18 mouse cellular contexts compared by ENCODE assay signal in the genomic region with DNA sequence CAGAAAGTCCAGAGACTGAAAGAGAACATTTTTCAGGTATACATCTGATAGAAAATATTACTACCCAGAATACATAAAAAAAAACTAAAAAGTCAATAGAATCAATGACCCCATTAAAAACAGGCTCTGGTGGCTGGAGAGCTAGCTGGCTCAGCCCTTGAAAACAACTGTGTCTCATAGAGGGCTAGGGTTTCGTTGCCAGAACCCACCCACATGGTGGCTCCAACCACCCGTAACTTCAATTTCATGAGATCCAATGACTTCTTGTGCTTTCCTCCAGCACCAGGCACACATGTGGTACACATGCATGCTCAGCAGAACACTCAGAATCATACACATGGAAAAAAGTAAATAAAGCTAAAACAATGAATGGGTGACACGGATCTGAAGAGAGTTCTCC.
DNase-seq lines count a peak whose midpoint lies in the region; TF ChIP-seq lines count a peak whose summit lies in the region.
"Had no signal": no experiment of that assay in that cellular context is flagged by ENCODE, and none has a peak within 500 bp of the region (broad histone marks: within the 10 kb centered on the region; RNA-seq: fewer than 3 reads in every experiment).

No protein-coding gene starts in this region.

- no peaks in the 10 kb centered on the region for H3K4me1 ChIP-seq in heart, embryonic 10.5 days
- no peaks in the 10 kb centered on the region for H3K4me1 ChIP-seq in cerebellum, adult 2 months (ENCODE audit: control insufficient read depth, insufficient read depth, low read length)
- H3K4me1 ChIP-seq: forebrain, embryonic 12.5 days; heart, embryonic 15.5 days; hindbrain, embryonic 13.5 days had no signal

- peak; percentile 30 for DNase-seq in gastrocnemius, adult 2 months
- DNase-seq in gastrocnemius, postnatal 4 days (ENCODE audit: low spot score in 2 of 2) = no peak
- DNase-seq in heart, adult 8-10 months (ENCODE audit: low spot score) = peak; percentile 17
- DNase-seq in heart, embryonic 10.5 days (ENCODE audit: low spot score) = no peak
- DNase-seq in kidney, postnatal 4 days = peak; percentile 8 to 19
- no peak for DNase-seq in kidney, adult 8-10 months
- no peak for DNase-seq in cerebellum, adult 2 months
- DNase-seq: adrenal gland, postnatal 14 days; cerebellum, adult 11-12 months; cerebellum, adult 9-11 months; cerebellum, postnatal 36 days; kidney, adult 11 months had no signal

- no peaks in the 10 kb centered on the region for H3K9me3 ChIP-seq in heart, embryonic 10.5 days
- H3K9me3 ChIP-seq: forebrain, embryonic 12.5 days; heart, embryonic 15.5 days; hindbrain, embryonic 13.5 days had no signal

- H3K4me3 ChIP-seq in gastrocnemius, adult 2 months = no peak overlapping the region
- H3K4me3 ChIP-seq in heart, embryonic 10.5 days = no peak overlapping the region
- no peak overlapping the region for H3K4me3 ChIP-seq in cerebellum, adult 2 months (replicated peaks; ENCODE audit: insufficient read depth, low read depth, low read length)
- H3K4me3 ChIP-seq: forebrain, embryonic 12.5 days; heart, embryonic 15.5 days; hindbrain, embryonic 13.5 days had no signal

- H3K27ac ChIP-seq in gastrocnemius, adult 2 months = no peak overlapping the region
- H3K27ac ChIP-seq in heart, embryonic 10.5 days = no peak overlapping the region
- H3K27ac ChIP-seq in cerebellum, adult 2 months (ENCODE audit: insufficient read depth, low read length) = no peak overlapping the region
- H3K27ac ChIP-seq: forebrain, embryonic 12.5 days; heart, embryonic 15.5 days; hindbrain, embryonic 13.5 days; hindbrain, postnatal 0 days had no signal

- no peaks in the 10 kb centered on the region for H3K27me3 ChIP-seq in heart, embryonic 10.5 days (ENCODE audit: insufficient read depth, poor library complexity, severe bottlenecking)
- no peaks in the 10 kb centered on the region for H3K27me3 ChIP-seq in cerebellum, adult 2 months (ENCODE audit: control insufficient read depth, insufficient read depth, low read length)
- H3K27me3 ChIP-seq: CH12.LX; forebrain, embryonic 12.5 days; heart, embryonic 15.5 days; hindbrain, embryonic 13.5 days; Patski had no signal

- intact Hi-C loops in gastrocnemius, adult 2 months (cut with DNase I) = no loop called here

- H3K36me3 ChIP-seq in heart, embryonic 10.5 days = no peaks in the 10 kb centered on the region
- H3K36me3 ChIP-seq: forebrain, embryonic 12.5 days; heart, embryonic 15.5 days; hindbrain, embryonic 13.5 days had no signal

- no peak for TF ChIP-seq CTCF in gastrocnemius, adult 2 months (IDR thresholded peaks at IDR 0.05)
- TF ChIP-seq CTCF in cerebellum, adult 2 months (IDR thresholded peaks at IDR 0.05; ENCODE audit: borderline replicate concordance, insufficient read depth, low read depth, low read length) = no peak

- 76% methylated on average over 3 of the region's 3 CpGs for WGBS in heart, embryonic 10.5 days
- 58% methylated on average over 3 of the region's 3 CpGs for WGBS in cerebellum, adult 2 months

- TF ChIP-seq POLR2A in cerebellum, adult 2 months (IDR thresholded peaks at IDR 0.05; ENCODE audit: borderline replicate concordance, insufficient read depth, low read length) = no peak

Comparison
In these comparisons a context has a peak if more than half of its experiments do, and no peak if none do; other contexts are left out.
1. DNase-seq: peak in gastrocnemius, adult 2 months (single experiment), heart, adult 8-10 months (single experiment) and kidney, postnatal 4 days (2 of 2); none in gastrocnemius, postnatal 4 days (0 of 2), heart, embryonic 10.5 days (single experiment), kidney, adult 8-10 months (0 of 2) and cerebellum, adult 2 months (0 of 2).